Mouse (Mus musculus): Measurements from ENCODE around the gene Etv6.

DNA sequence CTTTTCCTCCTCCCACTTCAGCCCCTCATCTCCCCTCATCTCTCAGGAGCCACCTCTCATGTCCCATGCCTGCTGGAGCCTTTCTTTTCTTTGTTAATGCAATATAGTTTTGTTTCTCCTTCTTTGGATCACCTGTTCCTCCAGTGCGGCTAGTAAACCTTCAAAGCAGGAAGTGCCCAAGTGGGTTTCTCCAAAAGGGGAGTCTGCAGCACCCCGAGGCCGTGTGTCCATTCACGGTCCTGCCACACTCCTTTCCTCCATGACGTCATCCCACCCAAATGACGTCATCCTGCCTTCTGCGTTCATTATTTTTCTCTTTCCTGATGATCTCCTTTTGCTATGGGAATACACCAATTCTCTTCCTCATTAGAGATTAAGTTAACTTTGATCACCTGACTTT lies 20.1 kb downstream of the Etv6 start:
- TF ChIP-seq CTCF (IDR thresholded peaks at IDR 0.05; ENCODE audit: low read depth), result no peak
- no peak for TF ChIP-seq EP300 (IDR thresholded peaks at IDR 0.05; ENCODE audit: low read depth)

Measured in heart, postnatal 0 days (tissue).